Comparison of ENCODE assay signal across 18 mouse cellular contexts in the genomic region with DNA sequence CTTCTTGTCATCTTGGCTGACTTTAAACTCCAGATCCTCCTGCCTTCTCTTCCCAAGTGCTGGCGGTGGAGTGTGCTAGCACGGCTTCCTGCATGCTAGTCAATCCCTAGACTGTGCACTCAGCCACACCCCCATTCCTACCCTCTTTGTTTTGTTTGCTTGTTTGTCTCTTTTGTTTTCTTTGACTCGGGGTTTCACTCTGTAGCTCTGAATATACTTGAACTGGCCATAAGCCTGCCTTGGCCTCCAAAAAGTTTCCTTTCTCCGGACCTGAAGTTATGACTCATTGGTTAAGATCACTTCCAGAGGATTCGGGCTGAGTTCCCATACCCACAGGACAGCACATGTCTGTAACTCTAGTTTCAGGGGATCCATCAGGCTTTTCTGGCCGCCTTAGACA. TPM values are rescaled to one million over a fixed set of nuclear protein-coding genes. Genes with fewer than 3 reads are reported as not detected.
"Had no signal": no experiment of that assay in that cellular context is flagged by ENCODE, and none has a peak within 500 bp of the region (broad histone marks: within the 10 kb centered on the region; RNA-seq: fewer than 3 reads in every experiment).

No protein-coding gene starts in this region.

- H3K36me3 ChIP-seq: limb, embryonic 10.5 days; liver, embryonic 15.5 days; midbrain, embryonic 13.5 days; neural tube, embryonic 12.5 days had no signal

- H3K9me3 ChIP-seq: limb, embryonic 10.5 days; liver, embryonic 15.5 days; midbrain, embryonic 13.5 days; neural tube, embryonic 12.5 days had no signal

- H3K4me3 ChIP-seq: left cerebral cortex, adult 2 months; limb, embryonic 10.5 days; liver, embryonic 15.5 days; megakaryocyte, embryonic 14.5 days; midbrain, embryonic 13.5 days; neural tube, embryonic 12.5 days had no signal

- DNase-seq: lung, adult 2 months; right cerebral cortex, postnatal 4 days; spleen, adult 18-20 months; thymus, adult 18-20 months; thymus, postnatal 14 days had no signal

- H3K27ac ChIP-seq: left cerebral cortex, adult 2 months; limb, embryonic 10.5 days; liver, embryonic 15.5 days; macrophage; midbrain, embryonic 13.5 days; neural tube, embryonic 12.5 days had no signal

- H3K27me3 ChIP-seq: liver, embryonic 15.5 days; midbrain, embryonic 13.5 days; neural tube, embryonic 12.5 days had no signal

- H3K4me1 ChIP-seq: limb, embryonic 10.5 days; liver, embryonic 15.5 days; neural tube, embryonic 12.5 days had no signal

RNA-seq across cellular contexts. Expression of a gene that starts 9.3 kb away (rescaled TPM):
- total RNA-seq: neutrophil, adult 5-6 weeks had no signal
- polyA plus RNA-seq: macrophage had no signal

RNA-seq across cellular contexts. Expression of a gene that starts 30.3 kb away (rescaled TPM):
- total RNA-seq: layer of hippocampus, postnatal 25 days; left cerebral cortex, adult 2 months; left cerebral cortex, postnatal 14 days; midbrain, postnatal 0 days; neutrophil, adult 5-6 weeks had no signal
- polyA plus RNA-seq: limb, embryonic 10.5 days; liver, embryonic 15.5 days; lung, adult 2 months; lung, postnatal 0 days; macrophage; midbrain, embryonic 13.5 days; midbrain, postnatal 0 days; neural tube, embryonic 12.5 days; stomach, embryonic 14.5 days had no signal
